Mouse (Mus musculus): ENCODE results near the gene Olfr187.
"Not testable (repeated sequence)": the region's sequence is repeated elsewhere in the genome, so short reads cannot be mapped to it uniquely, and the experiment has no call there.

The Olfr187 gene

GRCm38 (mm10) chr16:59039710-59040109, at the start of gene Olfr187:
Olfr187 (minus strand) TSS chr16:59039767.
- DNase-seq = no peak

- DNase-seq = not testable (repeated sequence)
These were observed 41.5 kb upstream of the Olfr187 start for GRCm38 (mm10) chr16:59081113-59081512.

GRCm38 (mm10) chr16:59077905-59078304, 38.3 kb upstream of the Olfr187 start, which contains the start of gene Olfr190:
Olfr190 (minus strand) TSS chr16:59078005.
- DNase-seq = no peak

- no peak for DNase-seq
These were observed 34.0 kb upstream of the Olfr187 start for GRCm38 (mm10) chr16:59073520-59073919.

GRCm38 (mm10) chr16:59071755-59072154, 32.2 kb upstream of the Olfr187 start:
- no peak for DNase-seq

- not testable (repeated sequence) for DNase-seq
These were observed 22.8 kb upstream of the Olfr187 start for GRCm38 (mm10) chr16:59062411-59062810.

GRCm38 (mm10) chr16:59049286-59049685, 9.7 kb upstream of the Olfr187 start:
- not testable (repeated sequence) for DNase-seq

- DNase-seq = no peak
These were observed 9.3 kb upstream of the Olfr187 start for GRCm38 (mm10) chr16:59048860-59049259.

- no peak for DNase-seq
These were observed 8.0 kb upstream of the Olfr187 start for GRCm38 (mm10) chr16:59047579-59047978.

GRCm38 (mm10) chr16:59045835-59046234, 6.3 kb upstream of the Olfr187 start:
- DNase-seq = no peak

GRCm38 (mm10) chr16:59030191-59030590, 9.4 kb downstream of the Olfr187 start, which contains the start of gene Olfr186:
Olfr186 (minus strand) TSS chr16:59030291.
- DNase-seq = no peak

- DNase-seq = no peak
These were observed 26.1 kb downstream of the Olfr187 start for GRCm38 (mm10) chr16:59013357-59014018.

GRCm38 (mm10) chr16:59007146-59007545, 32.4 kb downstream of the Olfr187 start:
- DNase-seq = no peak

GRCm38 (mm10) chr16:58995057-58995456, 44.5 kb downstream of the Olfr187 start, which contains the start of gene Olfr183:
Olfr183 (plus strand) TSS chr16:58995357.
- no peak for DNase-seq

All from thymus, adult 18-20 months (tissue).